Mouse (Mus musculus): ENCODE measurements around the gene Gm5916. TPM values are rescaled to one million over a fixed set of nuclear protein-coding genes. Genes with fewer than 3 reads are reported as not detected.

Gm5916 gene
- total RNA-seq (2023), result not detected

DNA sequence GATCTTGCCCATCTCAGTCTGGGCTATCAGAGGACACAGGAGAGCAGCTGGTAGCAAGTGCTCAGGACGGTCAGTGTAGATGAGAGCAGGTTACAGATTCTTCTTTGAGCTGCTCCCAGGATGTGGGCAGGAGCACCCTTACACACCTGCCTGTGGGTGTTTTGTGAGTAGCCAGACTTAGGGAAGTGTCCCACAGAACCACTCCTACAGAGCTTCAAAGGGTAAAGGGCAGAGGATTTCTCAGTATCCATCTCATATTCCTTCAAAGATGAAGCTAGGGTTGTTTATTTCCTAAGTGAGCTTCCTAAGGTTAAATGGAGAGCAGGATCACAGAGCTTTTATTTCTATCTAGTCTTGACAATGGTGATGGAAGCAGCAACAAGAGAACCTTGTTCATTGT is at the start of gene Gm5916:
TSS of gene Gm5916 (minus strand) at position 101 of the 400 bp plus-strand sequence.

Other genes starting within 250 kb of the Gm5916 start
- gene 9230113P08Rik, start 220.4 kb downstream of the Gm5916 start, total RNA-seq (2023), result not detected